Mouse (Mus musculus) liver, postnatal 0 days (tissue): ENCODE measurements around the gene Adgrg4. TPM values are rescaled to one million over a fixed set of nuclear protein-coding genes. Genes with fewer than 3 reads are reported as not detected.

ENCODE experiments used
- ATAC-seq: fragments of 200-750 bp; cut with Nextera tagmentation; 2 replicates; pipeline ENCODE4 v1.8.0; 2017; ENCODE audit warnings: mild to moderate bottlenecking, moderate library complexity
- DNase-seq: peaks from one replicate; pipeline ENCODE4 v3.0.0-alpha.2; 2016
- H3K27ac ChIP-seq: fragments of 300-500 bp; sonication (generic); 2 replicates; pipeline ENCODE4 v1.5.1; 2014; ENCODE audit warnings: antibody characterized with exemption, moderate library complexity, mild to moderate bottlenecking, low read depth
- H3K27me3 ChIP-seq: fragments of 300-500 bp; sonication (generic); 2 replicates; pipeline ENCODE4 v1.6.1; 2014; ENCODE audit warnings: low read length, control low read depth, mixed read lengths; ENCODE audit not compliant: insufficient read depth
- H3K36me3 ChIP-seq: fragments of 300-500 bp; sonication (generic); replicated peaks from 2 replicates; pipeline ENCODE4 v1.6.1; 2014; ENCODE audit warnings: mild to moderate bottlenecking, control low read depth, low read length, moderate library complexity, mixed read lengths; ENCODE audit not compliant: insufficient read depth
- H3K4me1 ChIP-seq: fragments of 300-500 bp; sonication (generic); 2 replicates; pipeline ENCODE4 v1.6.1; 2014; ENCODE audit warnings: antibody characterized with exemption, mild to moderate bottlenecking, control low read depth; ENCODE audit not compliant: insufficient read depth
- H3K4me2 ChIP-seq: fragments of 300-500 bp; sonication (generic); 2 replicates; pipeline ENCODE4 v1.6.1; 2014; ENCODE audit warnings: low read depth, mild to moderate bottlenecking, low read length, moderate library complexity, mixed read lengths
- H3K4me3 ChIP-seq: fragments of 300-500 bp; sonication (generic); 2 replicates; pipeline ENCODE4 v1.5.1; 2014; ENCODE audit warnings: low read depth, low read length
- H3K9ac ChIP-seq: fragments of 300-500 bp; sonication (generic); replicated peaks from 2 replicates; pipeline ENCODE4 v1.6.1; 2014; ENCODE audit warnings: mild to moderate bottlenecking, moderate library complexity
- H3K9me3 ChIP-seq: fragments of 300-500 bp; sonication (generic); 2 replicates; pipeline ENCODE4 v1.6.1; 2016; ENCODE audit warnings: mild to moderate bottlenecking, control low read depth, low read length, mixed read lengths
- CTCF ChIP-seq: sonication (generic); IDR thresholded peaks from 2 replicates; pipeline ENCODE4 v1.5.1; 2016; ENCODE audit warnings: antibody characterized with exemption, low read depth
- EP300 ChIP-seq: IDR thresholded peaks from 2 replicates; pipeline ENCODE4 v1.6.1; 2016; ENCODE audit warnings: antibody characterized with exemption, low read depth, mild to moderate bottlenecking
- WGBS: fragments of 180-500 bp; shearing (Covaris S2); extraction: QIAGEN DNeasy Blood & Tissue Kit; methylation state at CpG from one replicate; pipeline ENCODE4 v1.1.7; 2014; ENCODE audit not compliant: insufficient replicate concordance; 5-methylcytosine and 5-hydroxymethylcytosine counted together
- polyA plus RNA-seq: library from polyadenylated mRNA; unstranded; fragments of >200 nt; fragmentation: Nextera tagmentation; extraction: Ambion mirVana; gene quantifications from 2 replicates; pipeline ENCODE4 v1.2.1, GENCODE M21; 2015

Gene Adgrg4
- polyA plus RNA-seq: not detected in 2 replicates

DNA sequence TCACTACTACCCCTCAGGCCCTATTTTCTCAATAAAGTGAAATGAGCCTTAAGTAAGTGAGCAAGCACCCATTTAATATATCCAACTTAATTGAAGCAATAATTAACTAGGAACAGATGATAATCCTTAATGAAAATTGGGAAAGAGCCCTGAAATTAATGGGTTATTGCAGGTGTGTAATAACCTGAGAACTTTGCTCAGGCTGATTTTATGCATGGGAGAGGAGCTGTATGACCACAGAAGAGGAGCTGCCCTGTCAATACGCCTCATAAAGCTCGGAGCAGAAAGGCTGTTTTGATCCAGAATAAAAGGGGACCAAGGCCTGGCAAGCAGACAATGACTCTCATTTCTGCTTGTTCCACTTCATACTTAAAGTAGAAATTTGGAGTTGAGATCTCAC is at the start of gene Adgrg4:
Gene Adgrg4, plus strand, starts transcription at position 301 of the 400 bp plus-strand sequence.
- Histone ChIP-seq H3K4me2 (no peak within 1 kb of the TSS), H3K4me3 (no peak within 1 kb of the TSS), H3K27ac (no peak within 1 kb of the TSS), H3K9me3 (no peaks in the 10 kb centered on the region), H3K9ac (no peak within 1 kb of the TSS), H3K4me1 (no peaks in the 10 kb centered on the region), H3K27me3 (no peaks in the 10 kb centered on the region), H3K36me3 (no peaks in the 10 kb centered on the region)
- no peak for TF ChIP-seq CTCF
- no peak for TF ChIP-seq EP300
- WGBS: 71% methylated on average over 2 of the region's 2 CpGs
- ATAC-seq: no peak
- DNase-seq: no peak

GRCm38 (mm10) chrX:56821765-56822603 is 48.0 kb upstream of the Adgrg4 start, which contains the start of gene Map7d3:
Gene Map7d3, minus strand, starts transcription at chrX:56822326.
- Histone ChIP-seq H3K27me3 (no peaks in the 10 kb centered on the region), H3K4me3 (peak within 1 kb of the TSS; percentile 46), H3K4me2 (peak within 1 kb of the TSS; percentile 65), H3K4me1 (no peaks in the 10 kb centered on the region), H3K27ac (no peak within 1 kb of the TSS), H3K9ac (no peak within 1 kb of the TSS), H3K9me3 (no peaks in the 10 kb centered on the region), H3K36me3 (no peaks in the 10 kb centered on the region)
- ATAC-seq (no peak), DNase-seq (peak; percentile 19)
- 17% methylated on average over 33 of the region's 35 CpGs for WGBS
- TF ChIP-seq EP300: no peak
- no peak for TF ChIP-seq CTCF

DNA sequence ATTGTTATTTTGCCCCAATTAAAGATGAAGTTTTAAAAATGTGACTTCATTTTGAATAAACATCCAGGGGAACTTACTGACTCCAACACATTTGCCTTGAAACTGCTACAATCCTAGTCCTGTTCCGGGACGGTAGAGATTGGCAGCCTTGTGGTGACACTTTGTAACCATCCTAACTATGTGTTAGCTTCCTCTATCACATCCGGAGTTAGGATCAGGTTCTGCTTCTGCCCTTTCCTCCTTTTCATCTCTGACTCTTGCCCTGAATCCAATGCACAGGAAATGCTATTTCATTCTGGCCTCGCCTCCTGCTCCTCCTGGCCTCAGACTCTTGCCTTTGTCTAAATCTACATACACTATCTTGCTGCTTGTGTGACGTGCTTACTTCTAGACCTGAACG is 42.5 kb upstream of the Adgrg4 start:
- H3K9ac ChIP-seq: no peak overlapping the region
- 37% methylated on average over 6 of the region's 6 CpGs for WGBS
- no peak overlapping the region for H3K4me2 ChIP-seq
- TF ChIP-seq CTCF (no peak), EP300 (no peak)
- H3K36me3 ChIP-seq: no peaks in the 10 kb centered on the region
- DNase-seq (no peak), ATAC-seq (no peak)
- H3K9me3 ChIP-seq: no peaks in the 10 kb centered on the region
- no peaks in the 10 kb centered on the region for H3K27me3 ChIP-seq
- no peak overlapping the region for H3K27ac ChIP-seq
- no peaks in the 10 kb centered on the region for H3K4me1 ChIP-seq
- H3K4me3 ChIP-seq: no peak overlapping the region

DNA sequence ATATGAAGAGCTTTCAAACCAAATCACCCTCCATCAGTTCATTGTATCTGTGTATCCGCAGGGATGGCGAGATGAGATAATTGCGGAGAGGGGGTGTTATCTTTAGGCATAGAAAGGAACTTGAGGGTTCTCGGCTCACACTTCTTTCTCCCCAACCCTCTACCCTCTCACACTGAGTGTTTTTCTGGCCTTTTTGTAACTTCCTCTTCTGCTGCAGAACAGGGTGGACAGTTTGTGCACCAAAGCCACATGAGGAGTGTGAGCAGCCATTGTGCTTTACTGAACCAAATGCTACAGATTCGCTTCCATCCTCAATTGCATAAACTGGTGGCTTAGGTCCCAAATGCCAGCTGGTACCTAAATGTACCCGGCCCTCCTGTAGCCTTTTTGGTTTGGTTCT is 34.1 kb upstream of the Adgrg4 start:
- Histone ChIP-seq H3K4me3 (no peak overlapping the region), H3K4me1 (no peaks in the 10 kb centered on the region), H3K9me3 (no peaks in the 10 kb centered on the region), H3K36me3 (no peaks in the 10 kb centered on the region), H3K4me2 (no peak overlapping the region), H3K27ac (no peak overlapping the region), H3K9ac (no peak overlapping the region), H3K27me3 (no peaks in the 10 kb centered on the region)
- ATAC-seq: no peak
- no peak for DNase-seq
- WGBS: 66% methylated on average over 6 of the region's 6 CpGs
- no peak for TF ChIP-seq CTCF
- TF ChIP-seq EP300: no peak

- ATAC-seq (no peak), DNase-seq (peak; percentile 17)
- TF ChIP-seq EP300 (no peak), CTCF (peak; percentile 80)
These were observed 30.6 kb upstream of the Adgrg4 start for GRCm38 (mm10) chrX:56839369-56839768.

DNA sequence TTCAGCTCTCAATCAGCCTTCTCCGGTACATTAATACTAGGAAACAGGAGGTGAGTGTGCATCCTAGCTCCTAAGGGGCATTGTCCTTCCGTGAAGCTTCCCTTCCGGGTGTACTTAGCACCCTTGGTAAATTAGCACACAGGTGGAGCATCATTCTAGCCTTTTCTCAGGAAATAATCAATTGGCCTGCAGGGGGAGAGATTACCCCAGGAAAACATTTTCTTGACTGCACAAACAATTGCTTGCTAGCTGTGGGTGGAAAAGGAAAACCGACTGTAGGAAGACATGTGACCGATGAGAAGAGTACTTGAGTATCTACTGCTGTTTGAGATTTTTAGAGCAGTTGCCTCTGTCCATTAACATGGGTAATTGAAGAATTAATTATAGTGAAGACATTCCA is 28.7 kb upstream of the Adgrg4 start:
- H3K4me3 ChIP-seq: no peak overlapping the region
- no peaks in the 10 kb centered on the region for H3K27me3 ChIP-seq
- no peaks in the 10 kb centered on the region for H3K4me1 ChIP-seq
- no peak overlapping the region for H3K9ac ChIP-seq
- H3K36me3 ChIP-seq: no peaks in the 10 kb centered on the region
- H3K4me2 ChIP-seq: no peak overlapping the region
- DNase-seq (no peak), ATAC-seq (no peak)
- H3K9me3 ChIP-seq: no peaks in the 10 kb centered on the region
- no peak for TF ChIP-seq CTCF
- no peak for TF ChIP-seq EP300
- WGBS: 61% methylated on average over 5 of the region's 5 CpGs
- H3K27ac ChIP-seq: no peak overlapping the region

More at GRCm38 (mm10) chrX:56839369-56839768, 30.6 kb upstream of the Adgrg4 start:
- Histone ChIP-seq H3K9me3 (no peaks in the 10 kb centered on the region), H3K4me3 (no peak overlapping the region), H3K4me1 (no peaks in the 10 kb centered on the region), H3K9ac (no peak overlapping the region), H3K27me3 (no peaks in the 10 kb centered on the region), H3K4me2 (no peak overlapping the region), H3K27ac (no peak overlapping the region), H3K36me3 (no peaks in the 10 kb centered on the region)
